Mouse (Mus musculus) stomach, postnatal 0 days (tissue): ENCODE results near the gene Azin2.

Experiments used
- CTCF ChIP-seq: IDR thresholded peaks from 2 replicates; pipeline ENCODE4 v1.5.1; 2016; ENCODE audit warnings: antibody characterized with exemption, low read depth, mild to moderate bottlenecking, moderate library complexity
- EP300 ChIP-seq: optimal IDR thresholded peaks from 2 replicates; pipeline ENCODE3; 2016; ENCODE audit warnings: antibody characterized with exemption

GRCm38 (mm10) chr4:129000786-129001185 lies 38.5 kb upstream of the Azin2 start:
- TF ChIP-seq CTCF, result no peak
- no peak for TF ChIP-seq EP300
